Mouse (Mus musculus): ENCODE data around the gene Dlg1.

Gene Dlg1

GRCm38 (mm10) chr16:31663379-31664286 lies at the start of gene Dlg1:
Dlg1 (plus strand) TSS chr16:31663443.
- DNase-seq (ENCODE audit: low spot score): peak; percentile 90

- DNase-seq (ENCODE audit: low spot score): no peak
Measured at GRCm38 (mm10) chr16:31616382-31616781, 46.9 kb upstream of the Dlg1 start.

- DNase-seq (ENCODE audit: low spot score): no peak
Measured at GRCm38 (mm10) chr16:31617128-31617527, 46.1 kb upstream of the Dlg1 start.

GRCm38 (mm10) chr16:31617823-31618371 lies 45.3 kb upstream of the Dlg1 start:
- DNase-seq (ENCODE audit: low spot score): peak; percentile 38

GRCm38 (mm10) chr16:31618671-31619070 lies 44.6 kb upstream of the Dlg1 start:
- DNase-seq (ENCODE audit: low spot score): no peak

- no peak for DNase-seq (ENCODE audit: low spot score)
Measured at GRCm38 (mm10) chr16:31619675-31620335, 43.4 kb upstream of the Dlg1 start.

- DNase-seq (ENCODE audit: low spot score): no peak
Measured at GRCm38 (mm10) chr16:31622356-31622755, 40.9 kb upstream of the Dlg1 start.

- DNase-seq (ENCODE audit: low spot score): peak; percentile 39
Measured at GRCm38 (mm10) chr16:31623136-31623535, 40.1 kb upstream of the Dlg1 start.

GRCm38 (mm10) chr16:31624749-31625148 lies 38.5 kb upstream of the Dlg1 start:
- DNase-seq (ENCODE audit: low spot score): no peak

- DNase-seq (ENCODE audit: low spot score): no peak
Measured at GRCm38 (mm10) chr16:31626331-31626730, 36.9 kb upstream of the Dlg1 start.

GRCm38 (mm10) chr16:31630381-31630780 lies 32.9 kb upstream of the Dlg1 start:
- no peak for DNase-seq (ENCODE audit: low spot score)

- DNase-seq (ENCODE audit: low spot score): no peak
Measured at GRCm38 (mm10) chr16:31631046-31631445, 32.2 kb upstream of the Dlg1 start.

GRCm38 (mm10) chr16:31634371-31634770 lies 28.9 kb upstream of the Dlg1 start:
- DNase-seq (ENCODE audit: low spot score): no peak

GRCm38 (mm10) chr16:31638393-31638792 lies 24.9 kb upstream of the Dlg1 start:
- DNase-seq (ENCODE audit: low spot score): peak; percentile 15

- DNase-seq (ENCODE audit: low spot score): no peak
Measured at GRCm38 (mm10) chr16:31639946-31640345, 23.3 kb upstream of the Dlg1 start.

GRCm38 (mm10) chr16:31641776-31642175 lies 21.5 kb upstream of the Dlg1 start:
- no peak for DNase-seq (ENCODE audit: low spot score)

- no peak for DNase-seq (ENCODE audit: low spot score)
Measured at GRCm38 (mm10) chr16:31647221-31647620, 16.0 kb upstream of the Dlg1 start.

GRCm38 (mm10) chr16:31650788-31651187 lies 12.5 kb upstream of the Dlg1 start:
- no peak for DNase-seq (ENCODE audit: low spot score)

- no peak for DNase-seq (ENCODE audit: low spot score)
Measured at GRCm38 (mm10) chr16:31651541-31651940, 11.7 kb upstream of the Dlg1 start.

- no peak for DNase-seq (ENCODE audit: low spot score)
Measured at GRCm38 (mm10) chr16:31652115-31652843, 11.0 kb upstream of the Dlg1 start.

- no peak for DNase-seq (ENCODE audit: low spot score)
Measured at GRCm38 (mm10) chr16:31653616-31654015, 9.6 kb upstream of the Dlg1 start.

- DNase-seq (ENCODE audit: low spot score): no peak
Measured at GRCm38 (mm10) chr16:31654021-31654420, 9.2 kb upstream of the Dlg1 start.

Data from lung, postnatal 25 days (tissue).